Mouse (Mus musculus) kidney, postnatal 0 days (tissue): ENCODE data around the gene Sbf2. TPM values are rescaled to one million over a fixed set of nuclear protein-coding genes. Genes with fewer than 3 reads are reported as not detected.

Source experiments
- ATAC-seq: fragments of 200-750 bp; cut with Nextera tagmentation; replicated peaks from 2 replicates; pipeline ENCODE4 v1.8.0; 2017; ENCODE audit warnings: low read depth, moderate number of reproducible peaks, moderate TSS enrichment, moderate library complexity; ENCODE audit not compliant: low FRiP score
- DNase-seq: peaks from one replicate; pipeline ENCODE4 v3.0.0-alpha.2; 2016; ENCODE audit warnings: low spot score
- H3K27ac ChIP-seq: fragments of 300-500 bp; sonication (generic); 2 replicates; pipeline ENCODE4 v1.5.1; 2014; ENCODE audit warnings: mild to moderate bottlenecking
- H3K27me3 ChIP-seq: fragments of 300-500 bp; sonication (generic); 2 replicates; pipeline ENCODE4 v1.6.1; 2014; ENCODE audit warnings: low read length, mixed read lengths; ENCODE audit not compliant: insufficient read depth
- H3K36me3 ChIP-seq: fragments of 300-500 bp; sonication (generic); 2 replicates; pipeline ENCODE4 v1.6.1; 2014; ENCODE audit warnings: low read length, mixed read lengths; ENCODE audit not compliant: insufficient read depth
- H3K4me1 ChIP-seq: fragments of 300-500 bp; sonication (generic); replicated peaks from 2 replicates; pipeline ENCODE4 v1.6.1; 2014; ENCODE audit warnings: antibody characterized with exemption, low read length, mixed read lengths; ENCODE audit not compliant: insufficient read depth
- H3K4me2 ChIP-seq: fragments of 300-500 bp; sonication (generic); 2 replicates; pipeline ENCODE4 v1.6.1; 2014; ENCODE audit warnings: mild to moderate bottlenecking, low read length, moderate library complexity, mixed read lengths
- H3K4me3 ChIP-seq: fragments of 300-500 bp; sonication (generic); replicated peaks from 2 replicates; pipeline ENCODE4 v1.5.1; 2014; ENCODE audit warnings: low read depth, low read length
- H3K9ac ChIP-seq: fragments of 300-500 bp; sonication (generic); 2 replicates; pipeline ENCODE4 v1.6.1; 2014; ENCODE audit warnings: low read depth, low read length
- H3K9me3 ChIP-seq: fragments of 300-500 bp; sonication (generic); replicated peaks from 2 replicates; pipeline ENCODE4 v1.6.1; 2016; ENCODE audit warnings: low read length, inconsistent platforms, mixed read lengths
- CTCF ChIP-seq: IDR thresholded peaks from 2 replicates; pipeline ENCODE4 v1.5.1; 2016; ENCODE audit warnings: antibody characterized with exemption, low read depth, mild to moderate bottlenecking, moderate library complexity
- WGBS: fragments of 180-500 bp; shearing (Covaris S2); extraction: QIAGEN DNeasy Blood & Tissue Kit; methylation state at CpG from one replicate; pipeline ENCODE4 v1.1.7; 2014; 5-methylcytosine and 5-hydroxymethylcytosine counted together
- polyA plus RNA-seq: library from polyadenylated mRNA; unstranded; fragments of >200 nt; fragmentation: Nextera tagmentation; extraction: Ambion mirVana; gene quantifications from 2 replicates; pipeline ENCODE4 v1.2.1, GENCODE M21; 2015

The Sbf2 gene
- 26.9 and 27.5 TPM in 2 replicates for polyA plus RNA-seq

GRCm38 (mm10) chr7:110614133-110615063, at the start of gene Sbf2:
Sbf2 (minus strand) TSS chr7:110614922.
- peak; percentile 21; the same call in 1 of the 2 replicates for TF ChIP-seq CTCF
- under 1% methylated on average over 69 of the region's 127 CpGs for WGBS
- no peaks in the 10 kb centered on the region for H3K36me3 ChIP-seq
- H3K9me3 ChIP-seq, result no peaks in the 10 kb centered on the region
- DNase-seq (peak; percentile 92), ATAC-seq (peak; percentile 94)
- peak within 1 kb of the TSS; percentile 96 for H3K4me3 ChIP-seq
- peak within 1 kb of the TSS; percentile 100 for H3K27ac ChIP-seq
- H3K4me1 ChIP-seq, result peaks cover 16% of the 10 kb centered on the region
- peak within 1 kb of the TSS; percentile 74 for H3K4me2 ChIP-seq
- H3K27me3 ChIP-seq, result no peaks in the 10 kb centered on the region
- H3K9ac ChIP-seq, result peak within 1 kb of the TSS; percentile 98

- Histone ChIP-seq H3K9me3 (no peaks in the 10 kb centered on the region), H3K9ac (no peak overlapping the region), H3K27me3 (no peaks in the 10 kb centered on the region), H3K4me2 (no peak overlapping the region), H3K4me3 (no peak overlapping the region), H3K27ac (no peak overlapping the region), H3K4me1 (no peaks in the 10 kb centered on the region), H3K36me3 (no peaks in the 10 kb centered on the region)
- no peak for ATAC-seq
- no peak for TF ChIP-seq CTCF
- WGBS, result 51% methylated on average over 3 of the region's 3 CpGs
- no peak for DNase-seq
These were observed 43.7 kb upstream of the Sbf2 start for GRCm38 (mm10) chr7:110658378-110658928.

- DNase-seq (no peak), ATAC-seq (no peak)
- TF ChIP-seq CTCF, result no peak
- Histone ChIP-seq H3K4me2 (no peak overlapping the region), H3K27ac (no peak overlapping the region), H3K9ac (no peak overlapping the region), H3K4me3 (no peak overlapping the region), H3K9me3 (no peaks in the 10 kb centered on the region), H3K36me3 (no peaks in the 10 kb centered on the region), H3K27me3 (no peaks in the 10 kb centered on the region), H3K4me1 (no peaks in the 10 kb centered on the region)
- 52% methylated on average over 6 of the region's 6 CpGs for WGBS
These were observed 41.2 kb upstream of the Sbf2 start for GRCm38 (mm10) chr7:110655966-110656365.

- WGBS, result 80% methylated on average over 3 of the region's 3 CpGs
- H3K4me2 ChIP-seq, result no peak overlapping the region
- H3K9me3 ChIP-seq, result no peaks in the 10 kb centered on the region
- H3K9ac ChIP-seq, result no peak overlapping the region
- DNase-seq, result no peak
- no peak for ATAC-seq
- H3K4me1 ChIP-seq, result no peaks in the 10 kb centered on the region
- no peak overlapping the region for H3K27ac ChIP-seq
- no peaks in the 10 kb centered on the region for H3K36me3 ChIP-seq
- no peak overlapping the region for H3K4me3 ChIP-seq
- no peaks in the 10 kb centered on the region for H3K27me3 ChIP-seq
- no peak for TF ChIP-seq CTCF
These were observed 40.5 kb upstream of the Sbf2 start for GRCm38 (mm10) chr7:110655230-110655629.

GRCm38 (mm10) chr7:110651091-110651490, 36.4 kb upstream of the Sbf2 start:
- TF ChIP-seq CTCF, result no peak
- Histone ChIP-seq H3K36me3 (no peaks in the 10 kb centered on the region), H3K4me1 (peaks cover 13% of the 10 kb centered on the region), H3K27me3 (no peaks in the 10 kb centered on the region), H3K4me3 (no peak overlapping the region), H3K9ac (no peak overlapping the region), H3K4me2 (no peak overlapping the region), H3K27ac (no peak overlapping the region), H3K9me3 (no peaks in the 10 kb centered on the region)
- 48% methylated on average over 6 of the region's 6 CpGs for WGBS
- DNase-seq (no peak), ATAC-seq (no peak)

GRCm38 (mm10) chr7:110650491-110650890, 35.8 kb upstream of the Sbf2 start:
- DNase-seq (peak; percentile 78), ATAC-seq (no peak; the same call in 1 of the 2 replicates)
- Histone ChIP-seq H3K4me3 (no peak overlapping the region), H3K27me3 (no peaks in the 10 kb centered on the region), H3K27ac (no peak overlapping the region), H3K4me2 (no peak overlapping the region), H3K9me3 (no peaks in the 10 kb centered on the region), H3K9ac (no peak overlapping the region), H3K36me3 (no peaks in the 10 kb centered on the region), H3K4me1 (peaks cover 13% of the 10 kb centered on the region)
- TF ChIP-seq CTCF, result no peak
- 24% methylated on average over 4 of the region's 4 CpGs for WGBS
